8 mouse cellular contexts compared by ENCODE assay signal in genomic region chr12:76370831-76371571, GRCm38 (mm10). TPM values are rescaled to one million over a fixed set of nuclear protein-coding genes. Genes with fewer than 3 reads are reported as not detected.
DNase-seq lines count a peak whose midpoint lies in the region; ATAC-seq and TF ChIP-seq lines count a peak whose summit lies in the region.

No protein-coding gene starts in this region.

- ATAC-seq in Patski = peak; percentile 36
- ATAC-seq in hindbrain, embryonic 16.5 days = peak; percentile 21; the same call in 1 of the 2 replicates
- ATAC-seq in megakaryocyte progenitor cell, adult 5-6 weeks (replicated peaks; ENCODE audit: poor library complexity) = peak; percentile 26

- no peaks in the 10 kb centered on the region for H3K27me3 ChIP-seq in Patski
- H3K27me3 ChIP-seq in hindbrain, embryonic 16.5 days (replicated peaks; ENCODE audit: control insufficient read depth, insufficient read depth, low read length) = no peaks in the 10 kb centered on the region

- in situ Hi-C loops in Patski (cut with MboI; ENCODE audit: low pct_unique_long_range_greater_than_20kb) = no loop called here

- H3K36me3 ChIP-seq in hindbrain, embryonic 16.5 days (ENCODE audit: control insufficient read depth, insufficient read depth, low read length) = no peaks in the 10 kb centered on the region

- no peaks in the 10 kb centered on the region for H3K9me3 ChIP-seq in hindbrain, embryonic 16.5 days (ENCODE audit: control insufficient read depth, low read length)

- CTCF ChIA-PET in Patski (lab: Charles Lee) = no interaction called here

- intact Hi-C loops in left cerebral cortex, postnatal 14 days (cut with DNase I) = loop anchor here (2.0 kb wide), 1 partner anchor 34 kb away; the partner anchor contains the start of gene Hspa2

- peak overlapping the region; percentile 88 for H3K4me2 ChIP-seq in hindbrain, embryonic 16.5 days (ENCODE audit: low read length)

- TF ChIP-seq CTCF in Patski (IDR thresholded peaks at IDR 0.05) = no peak

- H3K27ac ChIP-seq in hindbrain, embryonic 16.5 days (ENCODE audit: low read depth, low read length) = peak overlapping the region; percentile 99

- peak overlapping the region; percentile 97 for H3K4me3 ChIP-seq in hindbrain, embryonic 16.5 days (ENCODE audit: low read length)

- POLR2A ChIA-PET in Patski (lab: Charles Lee) = interaction anchor here (0.7 to 2.0 kb wide), 2 partner anchors 10 to 32 kb away, joined by 3 to 6 read pairs; no protein-coding TSS in a partner anchor

- H3K4me1 ChIP-seq in hindbrain, embryonic 16.5 days (ENCODE audit: control insufficient read depth, insufficient read depth, low read depth, low read length) = peaks cover 27% of the 10 kb centered on the region

- WGBS in hindbrain, embryonic 16.5 days = under 1% methylated on average over 60 of the region's 63 CpGs

- H3K9ac ChIP-seq in hindbrain, embryonic 16.5 days (ENCODE audit: low read depth, low read length) = peak overlapping the region; percentile 100

- DNase-seq in Patski (ENCODE audit: low read depth, low spot score) = no peak
- DNase-seq in cerebellum, postnatal 14 days = peak; percentile 60 to 63
- peak; percentile 79 for DNase-seq in gastrocnemius, adult 18-20 months (ENCODE audit: low spot score)
- DNase-seq in left cerebral cortex, postnatal 14 days (ENCODE audit: low spot score in 2 of 2) = peak; percentile 38 to 52
- peak; percentile 49 to 56 for DNase-seq in right cerebral cortex, postnatal 36 days (ENCODE audit: low spot score in 2 of 2)
- peak; percentile 68 to 82 for DNase-seq in urinary bladder, postnatal 36 days (ENCODE audit: low spot score in 2 of 2)

RNA-seq across cellular contexts. Expression of gene Zbtb1, which starts 0.9 kb away (rescaled TPM):
- 8.5 TPM for polyA plus RNA-seq in Patski (2021)
- 1 to 10 TPM; 3.9 to 4.0 TPM for total RNA-seq in gastrocnemius, adult 18-20 months (2021)
- 3.2 and 3.5 TPM in 2 replicates for polyA plus RNA-seq in hindbrain, embryonic 16.5 days (2015; fragmentation: Nextera tagmentation; extraction: Ambion mirVana)
- 1 to 10 TPM; 4.7 to 4.9 TPM for total RNA-seq in left cerebral cortex, postnatal 14 days (2021)
- total RNA-seq in megakaryocyte progenitor cell, adult 5-6 weeks (2015) = 14.8 and 17.7 TPM in 2 replicates
- 12.7 and 18.0 TPM in 2 replicates for total RNA-seq in megakaryocyte progenitor cell, adult 5-6 weeks (2017)

RNA-seq across cellular contexts. Expression of gene Zbtb25, which starts 1.6 kb away (rescaled TPM):
- polyA plus RNA-seq in Patski (2021) = 12.0 TPM
- 1 to 10 TPM; 5.8 to 8.5 TPM for total RNA-seq in gastrocnemius, adult 18-20 months (2021)
- polyA plus RNA-seq in hindbrain, embryonic 16.5 days (2015; fragmentation: Nextera tagmentation; extraction: Ambion mirVana) = 12.6 and 13.3 TPM in 2 replicates
- total RNA-seq in left cerebral cortex, postnatal 14 days (2021) = 10 to 100 TPM; 17.0 to 18.0 TPM
- total RNA-seq in megakaryocyte progenitor cell, adult 5-6 weeks (2015) = 31.1 and 39.7 TPM in 2 replicates
- 15.2 and 17.0 TPM in 2 replicates for total RNA-seq in megakaryocyte progenitor cell, adult 5-6 weeks (2017)

RNA-seq across cellular contexts. Expression of gene Hspa2, which starts 33.0 kb away (rescaled TPM):
- 26.2 TPM for polyA plus RNA-seq in Patski (2021)
- 1 to 10 TPM; 7.1 to 9.7 TPM for total RNA-seq in gastrocnemius, adult 18-20 months (2021)
- 9.5 and 10.2 TPM in 2 replicates for polyA plus RNA-seq in hindbrain, embryonic 16.5 days (2015; fragmentation: Nextera tagmentation; extraction: Ambion mirVana)
- 10 to 100 TPM; 62.1 to 68.6 TPM for total RNA-seq in left cerebral cortex, postnatal 14 days (2021)
- 6.9 and 8.3 TPM in 2 replicates for total RNA-seq in megakaryocyte progenitor cell, adult 5-6 weeks (2015)
- total RNA-seq in megakaryocyte progenitor cell, adult 5-6 weeks (2017) = 18.2 and 19.9 TPM in 2 replicates

RNA-seq across cellular contexts. Expression of gene Akap5, which starts 46.3 kb away (rescaled TPM):
- 1.9 TPM for polyA plus RNA-seq in Patski (2021)
- under 1 TPM; 0.28 to 0.30 TPM for total RNA-seq in gastrocnemius, adult 18-20 months (2021)
- polyA plus RNA-seq in hindbrain, embryonic 16.5 days (2015; fragmentation: Nextera tagmentation; extraction: Ambion mirVana) = 12.3 and 13.8 TPM in 2 replicates
- 100 to 1,000 TPM; 109 to 111 TPM for total RNA-seq in left cerebral cortex, postnatal 14 days (2021)
- 0.24 and 0.35 TPM in 2 replicates for total RNA-seq in megakaryocyte progenitor cell, adult 5-6 weeks (2015)
- 0.25 and 0.74 TPM in 2 replicates for total RNA-seq in megakaryocyte progenitor cell, adult 5-6 weeks (2017)

RNA-seq across cellular contexts. Expression of gene Ppp1r36, which starts 46.3 kb away (rescaled TPM):
- not detected for polyA plus RNA-seq in Patski (2021)
- under 1 TPM in 1 of 2 experiments, not detected in 1; 0.19 TPM for total RNA-seq in gastrocnemius, adult 18-20 months (2021)
- 1.3 and 2.1 TPM in 2 replicates for polyA plus RNA-seq in hindbrain, embryonic 16.5 days (2015; fragmentation: Nextera tagmentation; extraction: Ambion mirVana)
- 1 to 10 TPM in 1 of 2 experiments, under 1 TPM in 1; 0.79 to 1.1 TPM for total RNA-seq in left cerebral cortex, postnatal 14 days (2021)
- total RNA-seq in megakaryocyte progenitor cell, adult 5-6 weeks (2015) = 0.39 and 0.72 TPM in 2 replicates
- 0.24 TPM in 1 of 2 replicates, not detected in the other for total RNA-seq in megakaryocyte progenitor cell, adult 5-6 weeks (2017)
